Mouse (Mus musculus): Measurements from ENCODE around the gene Gpr27. TPM values are rescaled to one million over a fixed set of nuclear protein-coding genes. Genes with fewer than 3 reads are reported as not detected.
A peak's percentile ranks its signal among the peaks of the same experiment; 100 is the strongest.

Gene Gpr27
- total RNA-seq (2021), result 10 to 100 TPM; 46.1 to 47.8 TPM
- long read RNA-seq, experiment 1, transcript Gpr27-201 (1 exons, 2,388 nt), result major isoform, 184 of 184 reads
- long read RNA-seq, experiment 1, partial matches to known transcripts, result 0 of 184 reads
- long read RNA-seq, experiment 1, other reads (novel, unspliced or antisense), result 0 of 184 reads
- long read RNA-seq, experiment 2, transcript Gpr27-201 (1 exons, 2,388 nt), result major isoform, 149 of 149 reads
- long read RNA-seq, experiment 2, partial matches to known transcripts, result 0 of 149 reads
- long read RNA-seq, experiment 2, other reads (novel, unspliced or antisense), result 0 of 149 reads

DNA sequence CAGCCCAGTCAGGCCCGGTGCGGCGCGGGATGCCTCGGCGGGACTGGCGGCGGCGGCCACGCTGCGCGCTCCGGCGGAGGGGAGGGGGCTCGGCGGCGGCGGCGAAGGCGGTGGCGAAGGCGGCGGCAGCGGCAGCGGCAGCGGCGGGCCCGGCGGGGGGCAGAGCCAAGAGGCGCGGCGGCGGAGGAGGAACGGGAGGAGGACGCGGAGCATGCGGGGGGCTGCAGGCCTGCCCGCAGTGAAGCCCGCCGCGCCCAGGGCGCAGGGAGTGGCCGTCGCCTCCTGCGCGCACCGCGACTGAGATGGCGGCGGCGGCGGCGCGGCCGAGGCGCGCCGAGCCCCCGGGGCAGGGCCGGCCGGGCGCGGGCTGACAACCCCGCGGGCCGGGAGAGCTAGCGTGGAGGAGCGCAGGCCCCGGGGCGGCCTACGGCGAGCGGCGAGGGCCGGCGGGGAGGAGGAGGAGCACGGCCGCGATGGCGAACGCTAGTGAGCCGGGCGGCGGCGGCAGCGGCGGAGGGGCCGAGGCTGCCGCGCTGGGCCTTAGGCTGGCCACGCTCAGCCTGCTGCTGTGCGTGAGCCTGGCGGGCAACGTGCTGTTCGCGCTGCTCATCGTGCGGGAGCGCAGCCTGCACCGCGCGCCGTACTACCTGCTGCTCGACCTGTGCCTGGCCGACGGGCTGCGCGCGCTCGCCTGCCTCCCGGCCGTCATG, at the start of gene Gpr27:
Gene Gpr27 (plus strand): TSS at position 474 of the 710 bp plus-strand sequence.
- intact Hi-C loops (cut with DNase I), result loop anchor here (2.0 to 10.0 kb wide), 3 partner anchors 26 to 1140 kb away; partner anchors contain the start of genes Eif4e3, Gm20696, Ppp4r2 and Rybp
- DNase-seq (ENCODE audit: extremely low spot score in 1 of 2, low spot score in 2 of 2), result peak; percentile 61 to 65
- H3K4me3 ChIP-seq, result peak within 1 kb of the TSS; percentile 68
- no peak for TF ChIP-seq CTCF (IDR thresholded peaks at IDR 0.05)
- peak within 1 kb of the TSS; percentile 78 for H3K27ac ChIP-seq

DNA sequence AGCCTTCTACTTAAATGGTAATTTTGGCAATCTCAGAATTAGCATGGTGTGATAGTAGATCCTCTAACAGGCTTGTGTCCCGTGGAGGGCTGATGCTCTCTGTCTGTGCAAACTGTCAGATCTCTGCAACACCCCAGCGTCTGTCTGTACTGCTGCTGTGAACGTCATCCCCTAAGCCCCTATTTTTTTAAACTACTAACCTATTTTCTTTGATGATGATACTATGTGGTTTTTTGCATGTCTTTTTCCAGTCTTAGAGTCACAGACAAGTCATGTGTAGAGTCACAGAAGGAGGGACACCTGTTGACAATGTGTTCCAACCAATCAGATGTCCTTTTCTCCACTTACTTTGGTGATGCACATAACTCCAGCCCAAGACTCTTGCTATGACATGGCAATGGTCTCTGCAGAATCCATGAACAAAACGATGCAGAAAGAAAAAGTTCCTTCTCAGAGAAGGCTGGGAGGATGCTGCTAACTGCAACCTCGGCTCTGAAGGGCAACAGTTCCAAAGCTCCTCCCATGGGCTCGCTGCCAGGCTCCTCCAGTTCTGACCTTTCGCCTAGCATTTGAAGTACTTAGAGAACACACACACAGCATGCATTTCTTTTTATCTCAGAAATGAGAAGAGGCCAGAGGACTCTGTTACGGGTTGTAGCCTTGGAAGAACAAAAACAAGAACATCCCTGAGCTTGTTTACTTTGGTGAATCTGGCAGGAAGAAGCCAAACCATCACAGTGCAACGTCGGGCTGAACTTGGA, 48.9 kb upstream of the Gpr27 start:
- no peak for TF ChIP-seq CTCF (IDR thresholded peaks at IDR 0.05)
- intact Hi-C loops (cut with DNase I), result no loop called here
- DNase-seq (ENCODE audit: extremely low spot score in 1 of 2, low spot score in 2 of 2), result no peak
- no peak overlapping the region for H3K27ac ChIP-seq
- no peak overlapping the region for H3K4me3 ChIP-seq

DNA sequence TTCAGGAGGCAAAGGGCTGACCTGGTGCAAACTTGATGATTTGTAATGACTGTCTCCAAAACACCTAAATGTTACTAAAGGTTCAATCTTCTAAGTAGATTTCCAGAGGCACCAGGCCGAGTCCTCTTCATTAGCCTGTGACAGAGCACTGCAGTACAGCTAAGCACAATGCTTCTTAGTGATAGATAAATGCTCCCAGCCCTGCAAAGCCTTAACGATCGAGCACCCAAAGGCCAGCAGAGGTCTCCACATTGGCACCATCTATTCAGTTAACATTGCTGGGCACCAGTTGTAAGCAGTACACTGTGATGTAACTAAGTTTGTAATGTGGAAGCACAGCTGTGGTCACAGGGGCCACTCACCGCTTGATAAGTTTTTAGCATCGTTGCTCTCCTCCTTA, 48.1 kb upstream of the Gpr27 start:
- H3K27ac ChIP-seq, result no peak overlapping the region
- no peak overlapping the region for H3K4me3 ChIP-seq
- TF ChIP-seq CTCF (IDR thresholded peaks at IDR 0.05), result no peak
- intact Hi-C loops (cut with DNase I), result no loop called here
- DNase-seq (ENCODE audit: extremely low spot score in 1 of 2, low spot score in 2 of 2), result no peak

DNA sequence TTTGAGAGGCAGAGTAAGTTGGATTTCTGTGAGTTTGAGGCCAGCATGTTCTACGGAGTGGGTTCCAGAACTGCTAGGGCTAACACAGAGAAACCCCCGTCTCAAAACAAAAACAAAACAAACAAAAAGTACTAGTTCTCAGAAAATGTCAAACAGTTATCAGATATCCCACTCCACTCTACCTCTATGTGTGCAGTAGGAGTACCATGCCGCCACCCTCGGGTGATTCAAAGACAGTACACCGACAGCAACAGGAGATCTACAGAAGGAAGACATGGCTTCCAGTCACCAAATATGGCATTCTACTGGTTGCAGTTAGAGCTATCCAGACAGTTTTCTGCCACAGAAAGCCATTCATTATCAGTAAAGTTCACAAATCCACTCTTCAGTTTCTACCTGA, 47.6 kb upstream of the Gpr27 start:
- no peak for DNase-seq (ENCODE audit: extremely low spot score in 1 of 2, low spot score in 2 of 2)
- Histone ChIP-seq H3K27ac (no peak overlapping the region), H3K4me3 (no peak overlapping the region)
- intact Hi-C loops (cut with DNase I), result no loop called here
- no peak; the same call in 1 of the 2 replicates for TF ChIP-seq CTCF (IDR thresholded peaks at IDR 0.05)

DNA sequence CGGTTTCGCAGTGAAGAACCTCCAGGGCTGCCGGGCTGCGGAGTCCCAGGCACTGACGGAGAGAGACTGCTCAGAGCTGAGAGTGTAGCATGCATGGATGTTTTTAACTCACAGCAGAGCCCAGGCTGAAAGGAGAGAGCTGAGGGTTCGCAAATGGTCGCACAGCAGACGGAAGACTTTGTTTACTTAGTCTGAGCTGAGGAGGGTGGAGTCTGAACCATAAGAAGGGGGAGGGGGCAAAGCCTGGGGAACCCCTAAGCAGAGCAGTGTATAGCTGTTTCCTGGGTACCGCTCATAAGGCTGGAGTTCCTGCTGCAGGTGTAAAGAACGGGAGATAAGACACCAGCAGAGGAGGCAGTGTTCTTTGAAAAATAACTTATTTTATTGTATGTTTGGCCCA, 46.1 kb upstream of the Gpr27 start:
- TF ChIP-seq CTCF (IDR thresholded peaks at IDR 0.05), result no peak
- intact Hi-C loops (cut with DNase I), result no loop called here
- DNase-seq (ENCODE audit: extremely low spot score in 1 of 2, low spot score in 2 of 2), result no peak
- no peak overlapping the region for H3K27ac ChIP-seq
- no peak overlapping the region for H3K4me3 ChIP-seq

DNA sequence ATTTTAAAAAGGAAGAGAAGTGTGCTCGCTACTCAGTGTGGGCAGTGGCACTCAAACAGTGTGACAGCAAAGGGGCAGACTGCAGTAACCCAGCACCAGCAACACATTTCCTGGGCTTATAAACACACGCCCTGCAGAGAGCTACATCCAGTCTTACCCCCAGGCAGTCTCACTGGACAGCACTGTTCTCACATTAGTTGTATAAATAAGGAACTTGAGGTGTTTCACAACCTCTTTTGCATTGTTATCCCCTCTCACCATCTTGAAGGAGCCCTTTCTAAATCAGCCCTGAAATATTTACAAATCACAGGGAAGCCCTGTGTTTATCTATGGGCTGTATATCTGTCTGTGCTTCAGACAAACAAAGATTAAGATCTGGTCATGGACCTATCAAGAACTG, 43.2 kb upstream of the Gpr27 start:
- H3K27ac ChIP-seq, result no peak overlapping the region
- DNase-seq (ENCODE audit: extremely low spot score in 1 of 2, low spot score in 2 of 2), result no peak
- intact Hi-C loops (cut with DNase I), result no loop called here
- TF ChIP-seq CTCF (IDR thresholded peaks at IDR 0.05), result no peak
- H3K4me3 ChIP-seq, result no peak overlapping the region

DNA sequence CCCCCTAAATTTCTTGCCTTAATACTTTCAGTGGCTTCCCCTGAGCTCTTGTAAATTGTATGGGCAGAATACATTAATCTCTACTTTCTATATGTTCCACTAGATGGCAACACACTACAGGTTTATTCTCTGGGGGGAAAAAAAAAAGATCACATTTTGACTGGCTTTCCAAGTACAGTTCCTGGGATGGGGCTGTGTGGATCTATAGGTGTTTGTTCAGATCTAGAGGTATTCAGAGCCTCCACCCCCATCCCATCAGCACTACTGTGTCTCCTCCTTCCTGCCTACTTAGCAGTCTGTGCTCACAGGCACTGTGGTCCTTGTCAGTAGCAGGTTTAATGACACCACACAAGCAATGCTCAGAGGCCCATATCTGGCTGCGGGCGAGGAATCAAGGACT, 40.1 kb upstream of the Gpr27 start:
- peak; percentile 58 for TF ChIP-seq CTCF (IDR thresholded peaks at IDR 0.05)
- intact Hi-C loops (cut with DNase I), result loop anchor here (2.0 to 5.0 kb wide), 2 partner anchors 130 to 995 kb away; no protein-coding TSS in a partner anchor
- Histone ChIP-seq H3K27ac (no peak overlapping the region), H3K4me3 (no peak overlapping the region)
- no peak for DNase-seq (ENCODE audit: extremely low spot score in 1 of 2, low spot score in 2 of 2)

DNA sequence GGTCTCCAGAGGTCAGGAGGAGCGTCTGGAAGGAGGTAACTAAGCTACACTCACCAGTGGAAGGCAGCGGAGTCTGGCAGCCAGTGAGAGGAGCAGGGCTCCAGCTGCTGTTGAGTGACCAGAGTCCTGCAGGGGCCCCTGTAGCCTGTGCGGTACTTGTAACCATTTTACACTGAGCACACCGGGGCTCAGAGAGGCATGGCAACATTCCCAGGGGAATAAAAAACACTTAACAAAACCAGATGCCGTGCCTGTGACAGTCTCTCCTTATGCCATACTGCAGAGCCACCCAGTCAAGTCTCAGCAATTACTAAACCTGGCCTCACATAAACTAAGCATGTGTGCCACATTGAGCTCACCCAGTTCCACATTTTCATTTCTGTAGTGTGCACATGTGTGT, 38.1 kb upstream of the Gpr27 start:
- no peak overlapping the region for H3K4me3 ChIP-seq
- H3K27ac ChIP-seq, result no peak overlapping the region
- DNase-seq (ENCODE audit: extremely low spot score in 1 of 2, low spot score in 2 of 2), result no peak
- no peak for TF ChIP-seq CTCF (IDR thresholded peaks at IDR 0.05)
- intact Hi-C loops (cut with DNase I), result loop anchor here (5.0 kb wide), 1 partner anchor 993 kb away; no protein-coding TSS in a partner anchor

DNA sequence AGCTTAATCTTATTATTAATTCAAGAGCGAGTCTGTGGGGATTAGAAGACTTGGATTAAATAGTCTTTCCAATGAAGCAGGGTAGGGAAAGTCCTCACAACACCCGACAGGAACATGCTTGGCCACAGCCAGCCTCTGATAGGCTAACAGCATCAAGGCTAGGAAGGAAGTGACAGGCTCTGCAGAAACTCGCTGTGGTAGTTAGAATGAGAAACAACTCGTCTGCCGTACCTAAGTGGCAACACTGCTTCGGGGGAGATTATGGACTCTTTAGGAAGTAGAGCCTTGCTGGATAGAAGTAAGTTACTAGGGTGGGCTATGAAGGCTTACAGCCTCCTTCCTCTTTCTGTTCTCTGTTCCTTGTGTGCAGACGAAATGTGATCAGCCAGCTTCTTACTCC, 37.0 kb upstream of the Gpr27 start:
- intact Hi-C loops (cut with DNase I), result no loop called here
- TF ChIP-seq CTCF (IDR thresholded peaks at IDR 0.05), result no peak
- Histone ChIP-seq H3K4me3 (no peak overlapping the region), H3K27ac (no peak overlapping the region)
- no peak for DNase-seq (ENCODE audit: extremely low spot score in 1 of 2, low spot score in 2 of 2)

DNA sequence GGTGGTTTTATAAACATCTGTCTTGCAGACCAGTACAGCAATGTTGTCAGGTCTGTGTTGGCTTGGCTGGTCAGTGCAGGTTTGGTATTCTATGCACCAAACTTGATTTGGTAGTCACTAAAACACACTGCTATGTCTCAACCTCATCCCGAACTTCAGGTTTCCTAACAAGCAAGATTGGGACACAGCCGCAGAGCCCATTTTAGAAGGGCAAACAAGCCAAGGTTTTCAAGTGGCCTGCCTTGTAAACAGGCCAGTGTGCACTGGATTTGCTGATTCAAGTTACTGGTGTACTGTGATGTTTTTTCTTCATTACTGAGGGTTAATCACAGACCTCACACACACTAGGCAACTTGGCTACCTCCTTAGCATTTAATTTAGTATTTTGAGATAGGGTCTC, 36.4 kb upstream of the Gpr27 start:
- no peak for DNase-seq (ENCODE audit: extremely low spot score in 1 of 2, low spot score in 2 of 2)
- intact Hi-C loops (cut with DNase I), result no loop called here
- no peak for TF ChIP-seq CTCF (IDR thresholded peaks at IDR 0.05)
- H3K27ac ChIP-seq, result no peak overlapping the region
- no peak overlapping the region for H3K4me3 ChIP-seq

DNA sequence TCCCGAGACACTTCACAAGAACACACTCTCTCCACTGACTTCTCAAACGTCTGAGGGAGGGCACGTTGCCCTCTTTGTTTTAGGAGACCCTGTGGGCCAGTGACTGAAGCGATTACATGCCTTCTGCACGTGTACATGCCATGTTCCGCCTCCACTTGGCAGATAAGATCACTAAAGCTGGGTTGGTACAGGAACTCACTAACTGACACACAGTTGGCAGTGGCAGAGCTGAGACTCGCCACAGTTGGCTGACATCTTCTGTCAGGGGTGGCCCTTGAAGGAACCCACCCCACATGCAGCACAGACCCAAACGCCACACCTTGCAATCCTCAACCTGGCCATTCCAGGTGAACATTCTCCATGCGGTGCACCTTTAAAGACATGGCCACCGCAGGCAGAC, 33.9 kb upstream of the Gpr27 start:
- DNase-seq (ENCODE audit: extremely low spot score in 1 of 2, low spot score in 2 of 2), result no peak

DNA sequence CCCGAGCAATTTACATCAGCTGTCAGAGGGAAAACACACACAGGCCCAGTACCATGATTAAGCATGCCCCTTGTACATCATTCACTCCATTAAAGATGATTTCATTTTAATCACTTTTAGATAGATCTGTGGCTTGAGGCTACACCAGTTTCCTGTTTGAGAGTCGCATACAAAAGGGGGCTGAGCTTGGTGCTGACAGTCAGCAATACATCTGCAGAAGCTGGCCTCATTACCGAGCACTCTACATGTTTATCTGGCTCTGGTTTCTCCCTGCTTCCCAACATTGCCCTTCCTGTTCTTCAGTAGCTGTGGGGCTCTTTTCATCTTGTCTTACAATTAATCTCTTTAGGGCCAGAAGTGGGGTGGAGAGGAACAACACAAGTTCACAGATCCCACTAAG, 32.0 kb upstream of the Gpr27 start:
- Histone ChIP-seq H3K27ac (no peak overlapping the region), H3K4me3 (no peak overlapping the region)
- no peak for TF ChIP-seq CTCF (IDR thresholded peaks at IDR 0.05)
- no peak for DNase-seq (ENCODE audit: extremely low spot score in 1 of 2, low spot score in 2 of 2)
- intact Hi-C loops (cut with DNase I), result no loop called here

More for the DNA sequence above, 33.9 kb upstream of the Gpr27 start:
- no peak for TF ChIP-seq CTCF (IDR thresholded peaks at IDR 0.05)
- Histone ChIP-seq H3K27ac (no peak overlapping the region), H3K4me3 (no peak overlapping the region)
- intact Hi-C loops (cut with DNase I), result no loop called here
